Mouse (Mus musculus): ENCODE measurements around the gene Hsdl1.

GRCm38 (mm10) chr8:119571135-119571534 is 3.8 kb downstream of the Hsdl1 start:
- TF ChIP-seq CTCF (IDR thresholded peaks at IDR 0.05; ENCODE audit: extremely low read depth, insufficient read depth, insufficient read length, insufficient replicate concordance) (no peak), POLR2A (IDR thresholded peaks at IDR 0.05; ENCODE audit: low read depth, low read length) (no peak)
